Mouse (Mus musculus): ENCODE results near the gene Vstm4. TPM values are rescaled to one million over a fixed set of nuclear protein-coding genes. Genes with fewer than 3 reads are reported as not detected.
A peak's percentile ranks its signal among the peaks of the same experiment; 100 is the strongest.

The Vstm4 gene
- total RNA-seq, 1 experiment from 2014 or later, result 0.30 TPM

DNA sequence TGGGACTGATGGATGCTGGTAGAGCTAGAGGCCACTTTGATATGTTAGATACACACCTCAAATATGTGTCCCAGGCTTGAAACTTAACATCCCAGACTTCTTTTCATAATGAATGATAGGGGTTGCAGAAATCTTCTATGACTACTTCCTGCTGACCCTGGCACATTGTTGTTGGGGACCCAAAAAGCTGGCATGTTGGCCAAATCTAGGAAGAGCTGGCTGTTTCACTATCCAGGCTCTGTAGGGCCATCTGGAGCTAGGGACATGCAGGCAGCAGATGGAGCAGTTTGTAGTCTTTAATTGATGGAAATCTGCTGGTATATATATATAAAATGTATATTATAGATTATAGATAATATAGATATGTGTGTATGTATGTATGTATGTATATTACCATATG, 14.5 kb upstream of the Vstm4 start:
- ATAC-seq (replicated peaks in 1 of 2; ENCODE audit: insufficient read depth in 1 of 2, low FRiP score in 2 of 2, low TSS enrichment in 1 of 2, low read depth in 1 of 2, poor library complexity in 2 of 2, severe bottlenecking in 2 of 2), result no peak

DNA sequence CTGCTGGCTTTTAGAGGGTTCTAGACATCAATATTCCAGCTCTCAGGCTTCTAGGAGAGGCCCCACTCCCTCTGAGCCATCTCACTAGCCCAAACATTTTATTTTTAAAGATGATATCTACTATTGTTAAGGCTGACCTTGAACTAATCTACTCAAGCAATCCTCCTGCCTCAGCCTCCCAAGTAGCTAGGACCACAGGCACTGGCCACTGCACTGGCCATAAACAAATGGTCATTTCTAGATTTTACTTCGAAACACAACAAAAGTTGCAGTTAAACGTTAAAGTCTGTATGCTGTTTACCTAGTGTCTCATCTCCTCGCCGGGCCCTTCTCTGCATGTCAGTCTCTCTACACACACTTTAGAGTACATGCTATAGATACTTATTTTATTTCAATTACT, 2.5 kb upstream of the Vstm4 start:
- ATAC-seq (replicated peaks in 1 of 2; ENCODE audit: insufficient read depth in 1 of 2, low FRiP score in 2 of 2, low TSS enrichment in 1 of 2, low read depth in 1 of 2, poor library complexity in 2 of 2, severe bottlenecking in 2 of 2), result peak in 1 of 2 experiments; percentile 97; a peak in 2 of 4 replicates

- ATAC-seq (replicated peaks in 1 of 2; ENCODE audit: insufficient read depth in 1 of 2, low FRiP score in 2 of 2, low TSS enrichment in 1 of 2, low read depth in 1 of 2, poor library complexity in 2 of 2, severe bottlenecking in 2 of 2), result no peak
These were observed 310 bp upstream of the Vstm4 start for GRCm38 (mm10) chr14:32856246-32856645.

DNA sequence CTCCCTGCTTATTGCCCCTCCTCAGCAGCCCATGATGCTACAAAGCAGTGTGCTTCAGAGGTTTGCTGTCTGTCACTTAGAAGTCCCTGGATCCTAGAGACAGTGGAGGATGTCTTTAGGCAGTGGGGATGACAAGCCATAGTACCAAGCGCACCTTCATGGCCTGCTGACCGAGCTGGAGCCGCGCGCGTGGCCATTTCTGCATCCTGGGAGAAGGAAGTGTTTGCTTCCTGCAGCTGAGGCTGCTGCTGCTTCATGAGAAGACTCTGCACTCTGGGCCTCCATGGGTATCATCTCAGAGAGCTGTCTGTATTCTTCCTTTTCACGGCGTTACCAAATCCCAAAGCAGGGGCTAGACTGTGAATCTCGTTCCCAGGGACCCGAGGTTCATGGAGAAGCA, 1.8 kb downstream of the Vstm4 start:
- ATAC-seq (replicated peaks in 1 of 2; ENCODE audit: insufficient read depth in 1 of 2, low FRiP score in 2 of 2, low TSS enrichment in 1 of 2, low read depth in 1 of 2, poor library complexity in 2 of 2, severe bottlenecking in 2 of 2), result no peak

DNA sequence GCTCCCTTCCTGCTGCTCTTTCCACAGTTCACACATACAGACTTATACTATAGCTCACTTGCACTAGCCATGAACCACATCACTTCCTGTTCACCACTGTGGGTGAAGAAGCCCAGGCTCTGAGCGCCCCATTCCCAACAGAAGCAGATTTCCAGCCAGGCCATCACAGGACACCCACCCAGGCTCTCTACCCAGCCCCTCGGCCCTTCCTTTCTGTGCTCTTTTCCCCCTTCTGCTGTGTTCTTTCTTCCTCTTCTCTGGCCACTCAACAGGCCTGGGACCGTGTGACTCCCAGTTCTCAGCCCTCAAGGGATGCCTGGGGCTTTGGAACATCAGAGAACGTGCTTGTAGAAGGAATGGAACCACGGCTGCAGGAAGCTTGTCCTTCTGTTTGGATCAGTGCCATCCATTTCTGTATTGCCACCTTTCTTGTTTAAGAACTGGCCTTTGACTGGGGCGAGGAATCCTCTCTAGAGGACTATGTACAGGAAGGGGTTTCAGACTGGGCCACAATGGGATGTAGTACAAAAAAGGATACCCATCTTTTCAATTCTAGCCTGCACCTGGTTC, 2.5 kb downstream of the Vstm4 start:
- ATAC-seq (replicated peaks in 1 of 2; ENCODE audit: insufficient read depth in 1 of 2, low FRiP score in 2 of 2, low TSS enrichment in 1 of 2, low read depth in 1 of 2, poor library complexity in 2 of 2, severe bottlenecking in 2 of 2), result no peak

- ATAC-seq (replicated peaks in 1 of 2; ENCODE audit: insufficient read depth in 1 of 2, low FRiP score in 2 of 2, low TSS enrichment in 1 of 2, low read depth in 1 of 2, poor library complexity in 2 of 2, severe bottlenecking in 2 of 2), result no peak
These were observed 3.4 kb downstream of the Vstm4 start for GRCm38 (mm10) chr14:32859831-32860569.

DNA sequence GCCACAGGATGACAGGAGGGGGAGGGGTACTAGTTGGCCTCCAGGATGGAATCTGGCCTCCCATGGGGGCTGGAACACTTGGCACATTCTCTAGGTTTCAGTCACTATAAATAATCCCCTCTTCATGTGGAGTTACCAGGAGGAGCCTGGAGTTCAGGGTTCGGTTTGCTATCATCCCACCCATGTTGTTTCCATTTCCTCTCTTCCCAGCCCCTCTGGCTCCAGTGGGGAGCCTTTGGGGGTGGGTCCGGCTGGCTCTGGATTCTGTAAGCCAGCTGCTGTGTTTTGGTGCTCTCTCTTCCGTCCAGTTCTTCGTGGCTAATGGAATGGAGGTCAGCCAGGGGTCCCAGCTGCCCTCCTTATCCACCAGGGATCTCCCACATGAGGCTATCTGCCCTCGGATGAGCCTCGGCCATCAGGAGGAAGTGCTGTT, 4.6 kb downstream of the Vstm4 start:
- ATAC-seq (replicated peaks in 1 of 2; ENCODE audit: insufficient read depth in 1 of 2, low FRiP score in 2 of 2, low TSS enrichment in 1 of 2, low read depth in 1 of 2, poor library complexity in 2 of 2, severe bottlenecking in 2 of 2), result no peak

DNA sequence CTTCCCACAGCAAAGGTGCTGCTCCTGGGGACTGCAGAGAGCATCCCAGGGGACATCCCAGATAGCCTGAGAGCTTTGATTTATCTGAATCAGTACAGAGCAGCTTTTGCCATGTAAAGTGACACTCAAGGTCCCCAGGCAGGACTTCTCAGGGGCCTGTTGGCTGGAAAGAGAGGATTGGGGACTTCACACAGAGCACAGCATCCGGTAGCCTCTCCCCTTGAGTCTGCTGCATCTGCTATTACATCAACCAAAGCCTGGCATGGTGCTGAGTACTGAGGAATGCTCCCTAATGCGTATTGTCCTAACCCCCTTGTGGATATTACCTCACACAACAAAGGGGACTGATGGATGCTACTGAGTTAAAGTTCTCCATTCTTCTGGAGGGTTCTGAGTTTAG, 5.1 kb downstream of the Vstm4 start:
- no peak for ATAC-seq (replicated peaks in 1 of 2; ENCODE audit: insufficient read depth in 1 of 2, low FRiP score in 2 of 2, low TSS enrichment in 1 of 2, low read depth in 1 of 2, poor library complexity in 2 of 2, severe bottlenecking in 2 of 2)

GRCm38 (mm10) chr14:32865331-32865730, 8.8 kb downstream of the Vstm4 start:
- no peak for ATAC-seq (replicated peaks in 1 of 2; ENCODE audit: insufficient read depth in 1 of 2, low FRiP score in 2 of 2, low TSS enrichment in 1 of 2, low read depth in 1 of 2, poor library complexity in 2 of 2, severe bottlenecking in 2 of 2)

GRCm38 (mm10) chr14:32871963-32872362, 15.4 kb downstream of the Vstm4 start:
- no peak for ATAC-seq (replicated peaks in 1 of 2; ENCODE audit: insufficient read depth in 1 of 2, low FRiP score in 2 of 2, low TSS enrichment in 1 of 2, low read depth in 1 of 2, poor library complexity in 2 of 2, severe bottlenecking in 2 of 2)

GRCm38 (mm10) chr14:32877549-32877948, 21.0 kb downstream of the Vstm4 start:
- ATAC-seq (replicated peaks in 1 of 2; ENCODE audit: insufficient read depth in 1 of 2, low FRiP score in 2 of 2, low TSS enrichment in 1 of 2, low read depth in 1 of 2, poor library complexity in 2 of 2, severe bottlenecking in 2 of 2), result no peak

GRCm38 (mm10) chr14:32880332-32880731, 23.8 kb downstream of the Vstm4 start:
- no peak for ATAC-seq (replicated peaks in 1 of 2; ENCODE audit: insufficient read depth in 1 of 2, low FRiP score in 2 of 2, low TSS enrichment in 1 of 2, low read depth in 1 of 2, poor library complexity in 2 of 2, severe bottlenecking in 2 of 2)

GRCm38 (mm10) chr14:32881693-32882092, 25.1 kb downstream of the Vstm4 start:
- no peak for ATAC-seq (replicated peaks in 1 of 2; ENCODE audit: insufficient read depth in 1 of 2, low FRiP score in 2 of 2, low TSS enrichment in 1 of 2, low read depth in 1 of 2, poor library complexity in 2 of 2, severe bottlenecking in 2 of 2)

DNA sequence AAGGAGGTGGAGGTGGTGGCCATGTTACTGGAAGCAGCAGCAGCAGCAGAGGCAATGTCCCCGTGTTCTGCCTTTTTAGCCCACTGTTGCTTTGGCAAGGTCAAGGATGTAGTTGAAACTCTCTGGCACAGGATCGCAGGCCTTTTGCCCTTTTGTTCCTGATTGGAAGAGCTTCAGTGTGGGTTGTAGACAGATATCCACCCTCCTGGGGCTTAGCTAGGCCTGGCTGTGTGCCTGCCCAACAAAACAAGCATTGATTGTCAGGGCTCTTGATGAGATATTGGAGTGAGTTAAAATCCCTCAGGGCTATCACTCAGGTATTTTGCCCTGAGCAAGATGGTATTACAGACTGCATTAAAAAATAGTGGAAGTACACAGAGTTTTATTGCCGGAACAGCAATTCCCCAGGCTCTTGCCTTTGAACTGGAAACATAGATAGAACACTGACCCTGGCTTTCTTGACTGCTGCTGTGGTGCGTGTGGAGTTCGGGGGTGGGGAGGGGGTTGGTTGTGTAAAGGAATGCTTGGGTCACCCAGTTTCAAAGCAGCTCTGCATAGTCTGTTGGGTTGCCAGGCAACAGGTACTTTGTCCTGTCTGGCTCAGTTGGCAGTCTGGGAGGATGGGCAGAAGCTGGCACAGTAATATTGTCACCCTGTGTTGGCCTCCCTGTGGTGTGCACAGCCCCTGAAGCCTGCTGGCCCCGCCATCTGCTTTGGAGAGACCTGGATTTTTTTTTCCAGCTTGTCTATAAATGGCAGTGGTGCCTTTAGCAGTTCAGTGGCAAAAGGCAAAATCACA, 32.5 kb downstream of the Vstm4 start:
- ATAC-seq (replicated peaks in 1 of 2; ENCODE audit: insufficient read depth in 1 of 2, low FRiP score in 2 of 2, low TSS enrichment in 1 of 2, low read depth in 1 of 2, poor library complexity in 2 of 2, severe bottlenecking in 2 of 2), result no peak

- no peak for ATAC-seq (replicated peaks in 1 of 2; ENCODE audit: insufficient read depth in 1 of 2, low FRiP score in 2 of 2, low TSS enrichment in 1 of 2, low read depth in 1 of 2, poor library complexity in 2 of 2, severe bottlenecking in 2 of 2)
These were observed 37.8 kb downstream of the Vstm4 start for GRCm38 (mm10) chr14:32894341-32894853.

DNA sequence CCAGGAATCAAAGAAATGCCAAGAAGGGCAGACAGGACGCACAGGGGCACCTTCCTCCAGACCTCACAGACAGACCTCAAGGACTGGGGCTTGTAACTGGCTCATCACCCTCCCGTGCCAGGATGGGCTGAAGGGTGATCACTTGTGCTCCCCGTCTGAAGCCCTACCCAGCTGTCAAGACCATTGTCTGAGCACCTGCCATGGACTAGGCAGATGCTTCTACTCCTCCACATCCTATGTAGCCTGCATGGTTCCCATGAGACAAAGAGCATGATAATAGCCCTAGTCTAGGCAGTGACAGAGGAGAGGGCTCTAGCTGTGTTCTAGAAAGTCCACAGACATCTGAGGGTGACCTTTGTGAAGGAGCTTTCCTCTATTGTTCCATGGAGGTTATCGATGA, 38.3 kb downstream of the Vstm4 start:
- no peak for ATAC-seq (replicated peaks in 1 of 2; ENCODE audit: insufficient read depth in 1 of 2, low FRiP score in 2 of 2, low TSS enrichment in 1 of 2, low read depth in 1 of 2, poor library complexity in 2 of 2, severe bottlenecking in 2 of 2)

DNA sequence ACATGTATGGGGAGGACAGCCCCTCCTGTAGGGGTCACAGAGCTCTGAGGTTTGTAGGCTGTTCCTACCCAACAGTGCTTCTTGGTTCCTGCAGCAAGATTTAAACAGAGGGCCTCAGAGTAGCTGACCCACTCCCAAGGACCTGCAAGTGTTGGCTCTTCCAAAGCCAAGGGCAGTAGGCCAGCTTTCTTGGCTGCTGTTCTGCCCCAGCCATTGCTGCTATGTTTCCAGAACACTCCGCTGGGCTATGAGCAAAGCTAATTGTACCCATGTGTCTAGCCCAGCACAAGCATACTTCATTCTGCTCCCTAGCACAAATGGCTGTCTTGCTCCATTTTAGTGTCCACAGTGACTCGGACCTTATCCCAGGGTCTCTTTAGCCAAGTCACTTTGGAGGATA, 40.3 kb downstream of the Vstm4 start:
- ATAC-seq (replicated peaks in 1 of 2; ENCODE audit: insufficient read depth in 1 of 2, low FRiP score in 2 of 2, low TSS enrichment in 1 of 2, low read depth in 1 of 2, poor library complexity in 2 of 2, severe bottlenecking in 2 of 2), result no peak

DNA sequence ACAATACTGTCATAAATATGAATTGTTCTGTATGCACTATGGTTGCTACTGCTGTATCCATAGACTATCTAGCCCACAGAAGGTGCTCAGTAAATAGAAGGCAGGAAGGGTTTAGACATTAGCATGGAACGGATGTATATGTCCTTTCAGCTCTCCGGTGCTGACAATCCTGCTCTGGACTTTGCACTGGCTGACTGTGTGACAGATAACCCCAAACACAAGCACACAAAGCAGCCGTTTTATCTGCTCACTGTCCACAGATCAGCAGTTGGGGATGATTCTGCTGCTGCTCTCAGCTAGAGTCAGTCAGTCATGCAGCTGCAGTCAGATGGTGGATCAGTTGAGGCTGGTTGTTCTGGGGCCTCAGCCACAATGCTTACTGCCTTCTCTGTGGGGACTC, 46.6 kb downstream of the Vstm4 start:
- ATAC-seq (replicated peaks in 1 of 2; ENCODE audit: insufficient read depth in 1 of 2, low FRiP score in 2 of 2, low TSS enrichment in 1 of 2, low read depth in 1 of 2, poor library complexity in 2 of 2, severe bottlenecking in 2 of 2), result no peak
